Mouse (Mus musculus): ENCODE data around the gene Cnnm2. TPM values are rescaled to one million over a fixed set of nuclear protein-coding genes. Genes with fewer than 3 reads are reported as not detected.

Cnnm2 gene
- polyA plus RNA-seq (2012; ENCODE audit: insufficient read depth, low replicate concordance) = 2.6 TPM in 1 of 2 replicates, not detected in the other

DNA sequence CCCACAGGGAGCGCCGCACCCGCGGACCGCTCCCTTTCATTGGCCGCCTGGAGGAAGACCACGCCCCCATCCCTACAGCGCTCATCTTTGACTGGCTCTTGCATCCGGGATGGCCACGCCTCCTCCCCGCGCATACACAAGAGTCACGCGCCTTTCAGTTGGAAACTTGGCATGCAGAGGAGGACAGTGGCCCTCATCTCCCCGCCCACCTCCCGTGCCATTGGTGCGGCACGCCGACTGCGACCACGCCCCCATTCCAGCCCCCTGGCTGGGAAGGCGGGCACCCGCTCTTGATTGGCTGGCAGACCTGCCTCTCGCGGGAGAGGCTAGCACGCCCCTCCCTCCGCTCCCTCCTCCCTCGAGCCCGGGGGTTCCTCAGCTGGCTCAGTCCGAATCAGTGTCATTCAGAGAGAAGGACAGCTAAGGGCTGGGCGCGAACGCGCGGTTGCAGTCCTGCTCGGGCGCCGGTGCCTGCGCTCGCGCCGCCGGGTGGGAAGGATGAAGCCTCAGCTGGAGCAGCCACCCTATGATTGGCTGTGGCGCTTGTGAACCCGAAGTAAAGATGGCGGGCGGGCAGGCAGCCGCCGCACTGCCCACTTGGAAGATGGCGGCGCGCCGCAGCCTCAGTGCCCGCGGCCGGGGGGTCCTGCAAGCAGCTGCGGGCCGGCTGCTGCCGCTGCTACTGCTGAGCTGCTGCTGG lies at the start of gene Cnnm2:
Gene Cnnm2 (plus strand): TSS at position 350 of the 700 bp plus-strand sequence.
- TF ChIP-seq FLI1 (IDR thresholded peaks at IDR 0.05; ENCODE audit: low read length) (no peak), GATA1 (IDR thresholded peaks at IDR 0.05; ENCODE audit: borderline replicate concordance, low read length) (no peak)
- Histone ChIP-seq H3K4me1 (peaks cover 41% of the 10 kb centered on the region), H3K27me3 (replicated peaks) (peaks cover 55% of the 10 kb centered on the region)

GRCm38 (mm10) chr19:46714234-46714633 lies 47.2 kb upstream of the Cnnm2 start:
- Histone ChIP-seq H3K4me1 (peaks cover 7% of the 10 kb centered on the region; the same call in 1 of the 2 replicates), H3K36me3 (replicated peaks; ENCODE audit: low read length) (no peaks in the 10 kb centered on the region), H3K4me3 (replicated peaks) (no peak overlapping the region), H3K27me3 (replicated peaks) (peaks cover 18% of the 10 kb centered on the region), H3K9me3 (peaks cover 6% of the 10 kb centered on the region)
- TF ChIP-seq FLI1 (IDR thresholded peaks at IDR 0.05; ENCODE audit: low read length) (no peak), GATA1 (IDR thresholded peaks at IDR 0.05; ENCODE audit: borderline replicate concordance, low read length) (no peak)

More for the DNA sequence above, at the start of gene Cnnm2:
- Histone ChIP-seq H3K36me3 (replicated peaks; ENCODE audit: low read length) (no peaks in the 10 kb centered on the region), H3K9me3 (0 out of 2 replicates have a peak, but pooled peaks cover 4% of the 10 kb centered on the region), H3K4me3 (replicated peaks) (peak within 1 kb of the TSS; percentile 98)

DNA sequence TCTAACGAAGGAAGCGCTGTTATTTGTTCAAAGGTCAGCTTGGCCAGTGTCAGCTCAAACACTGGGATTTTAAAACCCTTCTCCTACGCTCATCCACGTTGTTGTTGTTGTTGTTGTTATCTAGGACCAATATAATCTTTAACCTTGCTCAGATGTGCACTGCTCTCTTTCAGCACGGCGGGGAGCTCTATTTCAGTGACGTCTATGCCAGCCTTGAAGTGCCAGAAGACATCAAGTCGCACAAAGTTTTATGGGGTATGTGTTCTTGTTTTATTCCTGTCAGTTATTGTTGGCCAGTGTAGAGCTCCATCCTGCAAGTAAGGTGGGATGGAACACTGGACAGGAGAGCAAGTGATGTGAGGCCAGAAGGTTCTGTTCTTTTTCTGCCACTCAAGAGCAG lies 46.4 kb upstream of the Cnnm2 start:
- H3K36me3 ChIP-seq (replicated peaks; ENCODE audit: low read length) = no peaks in the 10 kb centered on the region
- peaks cover 7% of the 10 kb centered on the region; the same call in 1 of the 2 replicates for H3K4me1 ChIP-seq
- TF ChIP-seq GATA1 (IDR thresholded peaks at IDR 0.05; ENCODE audit: borderline replicate concordance, low read length) = no peak
- no peak for TF ChIP-seq FLI1 (IDR thresholded peaks at IDR 0.05; ENCODE audit: low read length)
- H3K9me3 ChIP-seq = peaks cover 6% of the 10 kb centered on the region
- H3K27me3 ChIP-seq (replicated peaks) = peaks cover 22% of the 10 kb centered on the region
- H3K4me3 ChIP-seq (replicated peaks) = no peak overlapping the region

DNA sequence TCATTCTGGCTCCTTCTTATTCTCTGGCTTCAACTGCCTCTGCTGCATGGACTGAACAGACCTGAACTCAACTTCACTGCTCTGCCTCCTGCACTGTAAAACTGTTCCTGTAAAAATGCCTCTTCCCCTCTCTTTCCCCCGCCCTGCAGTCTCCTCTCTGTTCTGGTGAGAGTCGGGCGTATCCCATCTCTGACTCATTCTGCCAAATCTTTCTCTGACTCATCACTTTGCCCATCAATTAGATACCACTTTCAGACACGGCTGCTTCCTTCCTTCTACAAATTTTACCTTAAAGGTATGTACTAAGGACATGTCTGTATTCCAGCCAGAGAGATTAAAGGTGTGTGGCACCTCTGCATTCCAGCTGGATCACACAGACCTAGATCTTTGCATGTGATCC lies 43.2 kb upstream of the Cnnm2 start:
- H3K36me3 ChIP-seq (replicated peaks; ENCODE audit: low read length) = no peaks in the 10 kb centered on the region
- no peak overlapping the region for H3K4me3 ChIP-seq (replicated peaks)
- peaks cover 26% of the 10 kb centered on the region for H3K27me3 ChIP-seq (replicated peaks)
- peaks cover 6% of the 10 kb centered on the region for H3K9me3 ChIP-seq
- TF ChIP-seq GATA1 (IDR thresholded peaks at IDR 0.05; ENCODE audit: borderline replicate concordance, low read length) = no peak
- TF ChIP-seq FLI1 (IDR thresholded peaks at IDR 0.05; ENCODE audit: low read length) = no peak
- peaks cover 3% of the 10 kb centered on the region; the same call in 1 of the 2 replicates for H3K4me1 ChIP-seq

DNA sequence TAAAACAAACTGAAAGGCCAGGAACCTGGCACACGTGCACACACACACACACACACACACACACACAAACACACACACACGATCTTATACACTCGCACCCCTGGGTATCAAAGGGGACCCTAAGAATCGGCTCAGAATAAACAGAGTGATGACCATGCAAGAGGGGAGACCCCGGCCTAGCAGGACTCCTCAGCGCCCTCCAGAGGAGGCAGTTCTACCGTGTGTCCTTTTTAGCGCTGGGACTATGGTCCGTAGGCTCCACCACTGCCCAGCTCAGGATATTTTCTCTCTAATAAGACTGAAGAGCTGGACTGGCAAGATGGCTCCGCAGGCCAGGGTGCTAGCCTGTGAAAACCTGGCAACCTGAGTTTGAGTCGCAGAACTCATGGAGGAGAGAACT lies 37.0 kb upstream of the Cnnm2 start:
- H3K9me3 ChIP-seq = 0 out of 2 replicates have a peak, but pooled peaks cover 3% of the 10 kb centered on the region
- H3K27me3 ChIP-seq (replicated peaks) = peaks cover 19% of the 10 kb centered on the region
- H3K4me3 ChIP-seq (replicated peaks) = no peak overlapping the region
- TF ChIP-seq GATA1 (IDR thresholded peaks at IDR 0.05; ENCODE audit: borderline replicate concordance, low read length) (no peak), FLI1 (IDR thresholded peaks at IDR 0.05; ENCODE audit: low read length) (no peak)
- H3K4me1 ChIP-seq = peaks cover 13% of the 10 kb centered on the region
- no peaks in the 10 kb centered on the region for H3K36me3 ChIP-seq (replicated peaks; ENCODE audit: low read length)

GRCm38 (mm10) chr19:46726142-46726541 lies 35.3 kb upstream of the Cnnm2 start:
- TF ChIP-seq FLI1 (IDR thresholded peaks at IDR 0.05; ENCODE audit: low read length) (no peak), GATA1 (IDR thresholded peaks at IDR 0.05; ENCODE audit: borderline replicate concordance, low read length) (no peak)
- 0 out of 2 replicates have a peak, but pooled peaks cover 3% of the 10 kb centered on the region for H3K9me3 ChIP-seq
- no peak overlapping the region for H3K4me3 ChIP-seq (replicated peaks)
- peaks cover 13% of the 10 kb centered on the region for H3K4me1 ChIP-seq
- peaks cover 14% of the 10 kb centered on the region for H3K27me3 ChIP-seq (replicated peaks)
- H3K36me3 ChIP-seq (replicated peaks; ENCODE audit: low read length) = no peaks in the 10 kb centered on the region

- H3K9me3 ChIP-seq = 0 out of 2 replicates have a peak, but pooled peaks cover 3% of the 10 kb centered on the region
- H3K4me1 ChIP-seq = peaks cover 10% of the 10 kb centered on the region
- H3K36me3 ChIP-seq (replicated peaks; ENCODE audit: low read length) = no peaks in the 10 kb centered on the region
- H3K4me3 ChIP-seq (replicated peaks) = no peak overlapping the region
- TF ChIP-seq GATA1 (IDR thresholded peaks at IDR 0.05; ENCODE audit: borderline replicate concordance, low read length) (no peak), FLI1 (IDR thresholded peaks at IDR 0.05; ENCODE audit: low read length) (no peak)
- H3K27me3 ChIP-seq (replicated peaks) = peaks cover 10% of the 10 kb centered on the region
Measured at GRCm38 (mm10) chr19:46727140-46727736, 34.2 kb upstream of the Cnnm2 start.

GRCm38 (mm10) chr19:46727945-46728540 lies 33.4 kb upstream of the Cnnm2 start:
- TF ChIP-seq GATA1 (IDR thresholded peaks at IDR 0.05; ENCODE audit: borderline replicate concordance, low read length) = no peak
- Histone ChIP-seq H3K9me3 (0 out of 2 replicates have a peak, but pooled peaks cover 3% of the 10 kb centered on the region), H3K36me3 (replicated peaks; ENCODE audit: low read length) (no peaks in the 10 kb centered on the region), H3K27me3 (replicated peaks) (peaks cover 10% of the 10 kb centered on the region), H3K4me1 (peaks cover 10% of the 10 kb centered on the region), H3K4me3 (replicated peaks) (no peak overlapping the region)

- TF ChIP-seq FLI1 (IDR thresholded peaks at IDR 0.05; ENCODE audit: low read length) (no peak), GATA1 (IDR thresholded peaks at IDR 0.05; ENCODE audit: borderline replicate concordance, low read length) (no peak)
- Histone ChIP-seq H3K36me3 (replicated peaks; ENCODE audit: low read length) (no peaks in the 10 kb centered on the region), H3K9me3 (0 out of 2 replicates have a peak, but pooled peaks cover 3% of the 10 kb centered on the region), H3K4me3 (replicated peaks) (no peak overlapping the region), H3K4me1 (peaks cover 13% of the 10 kb centered on the region), H3K27me3 (replicated peaks) (peaks cover 18% of the 10 kb centered on the region)
Measured at GRCm38 (mm10) chr19:46728909-46729308, 32.5 kb upstream of the Cnnm2 start.
